In genomic region chr7:101101156-101101691, GRCm38 (mm10) we compare ENCODE assay signal across 8 mouse cellular contexts. TPM values are rescaled to one million over a fixed set of nuclear protein-coding genes. Genes with fewer than 3 reads are reported as not detected.
A peak's percentile ranks its signal among the peaks of the same experiment; 100 is the strongest.
DNase-seq lines count a peak whose midpoint lies in the region; TF ChIP-seq lines count a peak whose summit lies in the region.
"Had no signal": no experiment of that assay in that cellular context is flagged by ENCODE, and none has a peak within 500 bp of the region (broad histone marks: within the 10 kb centered on the region; RNA-seq: fewer than 3 reads in every experiment).

No protein-coding gene starts in this region.

- no peak for TF ChIP-seq CTCF in layer of hippocampus, adult 2 months (conservative IDR thresholded peaks at IDR 0.05)
- TF ChIP-seq CTCF in small intestine, adult 2 months (IDR thresholded peaks at IDR 0.05; ENCODE audit: extremely low read depth, insufficient read length, insufficient replicate concordance, low read depth, low read length) = no peak
- no peak for TF ChIP-seq CTCF in thymus, adult 2 months (IDR thresholded peaks at IDR 0.05; ENCODE audit: borderline replicate concordance, control insufficient read depth, extremely low read depth, insufficient read depth, low read length, poor library complexity)

- H3K36me3 ChIP-seq in small intestine, adult 2 months (ENCODE audit: control insufficient read depth, insufficient read depth, low read length) = no peaks in the 10 kb centered on the region
- H3K36me3 ChIP-seq in thymus, adult 2 months (ENCODE audit: control insufficient read depth, insufficient read depth, low read length) = no peaks in the 10 kb centered on the region
- H3K36me3 ChIP-seq: stomach, embryonic 15.5 days had no signal

- no peak for TF ChIP-seq POLR2A in small intestine, adult 2 months (IDR thresholded peaks at IDR 0.05; ENCODE audit: low read depth, low read length)
- no peak for TF ChIP-seq POLR2A in thymus, adult 2 months (IDR thresholded peaks at IDR 0.05; ENCODE audit: control insufficient read depth, extremely low read depth, insufficient read depth, low read length, poor library complexity)

- no peak overlapping the region; the same call in 1 of the 2 replicates for H3K4me3 ChIP-seq in layer of hippocampus, adult 2 months
- H3K4me3 ChIP-seq in small intestine, adult 2 months (ENCODE audit: low read depth, low read length) = 0 out of 2 replicates have a peak overlapping the region, but pooled peaks have one; percentile 11
- H3K4me3 ChIP-seq in thymus, adult 2 months (ENCODE audit: control insufficient read depth, insufficient read depth, low read length) = no peak overlapping the region
- H3K4me3 ChIP-seq: stomach, embryonic 15.5 days had no signal

- H3K27me3 ChIP-seq in small intestine, adult 2 months (ENCODE audit: control insufficient read depth, insufficient read depth, low read length) = no peaks in the 10 kb centered on the region
- no peaks in the 10 kb centered on the region for H3K27me3 ChIP-seq in thymus, adult 2 months (ENCODE audit: control insufficient read depth, insufficient read depth, low read length)
- H3K27me3 ChIP-seq: stomach, embryonic 15.5 days had no signal

- 21% methylated on average over 10 of the region's 10 CpGs for WGBS in small intestine, adult 2 months
- WGBS in thymus, adult 2 months = 91% methylated on average over 10 of the region's 10 CpGs

- peak; percentile 93 for DNase-seq in brain, adult 2 months (ENCODE audit: low read depth, low spot score)
- DNase-seq in cerebellum, adult 18-20 months = peak; percentile 83
- peak; percentile 73 to 82 for DNase-seq in frontal cortex, postnatal 36 days (ENCODE audit: low spot score in 2 of 2)
- peak; percentile 80 to 81 for DNase-seq in layer of hippocampus, adult 2 months (ENCODE audit: low spot score in 2 of 2)
- DNase-seq in lung, postnatal 14 days = peak; percentile 76
- DNase-seq in thymus, adult 2 months = no peak

- H3K27ac ChIP-seq in layer of hippocampus, adult 2 months = peak overlapping the region; percentile 69
- H3K27ac ChIP-seq in small intestine, adult 2 months (ENCODE audit: insufficient read depth, low read depth, low read length) = peak overlapping the region; percentile 70
- no peak overlapping the region for H3K27ac ChIP-seq in thymus, adult 2 months (ENCODE audit: control insufficient read depth, insufficient read depth, low read length)
- H3K27ac ChIP-seq: stomach, embryonic 15.5 days had no signal

- H3K4me1 ChIP-seq in small intestine, adult 2 months (ENCODE audit: control insufficient read depth, insufficient read depth, insufficient read length, low read length) = peaks cover 25% of the 10 kb centered on the region
- no peaks in the 10 kb centered on the region for H3K4me1 ChIP-seq in thymus, adult 2 months (replicated peaks; ENCODE audit: control insufficient read depth, insufficient read depth, low read length)
- H3K4me1 ChIP-seq: stomach, embryonic 15.5 days had no signal

RNA-seq across cellular contexts. Expression of gene Fchsd2, which starts 8.6 kb away (rescaled TPM):
- 10 to 100 TPM; 38.5 to 41.2 TPM for total RNA-seq in layer of hippocampus, adult 2 months (2021)
- 3.3 and 6.9 TPM in 2 replicates for polyA plus RNA-seq in small intestine, adult 2 months (2012; rRNA removed)
- polyA plus RNA-seq in thymus, adult 2 months (2012; rRNA removed) = 14.3 and 15.8 TPM in 2 replicates
